Mouse (Mus musculus) megakaryocyte, embryonic 14.5 days (primary cell): ENCODE results near the gene Fam83g.

Source experiments
- FLI1 ChIP-seq: IDR thresholded peaks from 2 replicates; pipeline ENCODE4 v1.6.1; 2012; ENCODE audit warnings: low read length, inconsistent platforms, mixed read lengths
- GATA1 ChIP-seq: IDR thresholded peaks from 3 replicates; pipeline ENCODE4 v1.6.1; 2012; ENCODE audit warnings: mixed read lengths, low read length, inconsistent platforms, borderline replicate concordance

DNA sequence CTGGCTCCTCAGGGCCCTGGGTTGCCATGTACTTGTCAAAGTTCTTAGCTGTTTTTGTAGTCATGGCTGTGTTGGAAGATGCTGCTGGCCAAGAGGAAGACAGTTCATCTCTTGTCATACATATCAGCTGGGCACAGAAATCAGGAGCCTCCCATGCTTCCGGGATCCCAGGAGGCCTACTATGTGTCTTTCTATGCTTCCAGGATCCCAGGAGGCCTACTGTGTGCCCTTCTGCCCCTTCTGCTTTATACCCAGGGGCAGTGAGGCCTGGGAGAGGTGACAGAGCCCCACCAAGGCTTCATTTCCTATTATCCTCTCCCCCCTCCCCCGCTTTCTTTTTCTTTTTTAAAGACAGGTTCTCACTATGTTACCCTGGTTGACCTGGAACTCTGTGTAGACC, 21.7 kb downstream of the Fam83g start:
- TF ChIP-seq FLI1 (no peak), GATA1 (no peak)
